Mouse (Mus musculus): Measurements from ENCODE around the gene St6galnac6. TPM values are rescaled to one million over a fixed set of nuclear protein-coding genes. Genes with fewer than 3 reads are reported as not detected.

St6galnac6 gene
- total and polyA plus RNA-seq, 2 experiments: 38.0 to 90.0 TPM

DNA sequence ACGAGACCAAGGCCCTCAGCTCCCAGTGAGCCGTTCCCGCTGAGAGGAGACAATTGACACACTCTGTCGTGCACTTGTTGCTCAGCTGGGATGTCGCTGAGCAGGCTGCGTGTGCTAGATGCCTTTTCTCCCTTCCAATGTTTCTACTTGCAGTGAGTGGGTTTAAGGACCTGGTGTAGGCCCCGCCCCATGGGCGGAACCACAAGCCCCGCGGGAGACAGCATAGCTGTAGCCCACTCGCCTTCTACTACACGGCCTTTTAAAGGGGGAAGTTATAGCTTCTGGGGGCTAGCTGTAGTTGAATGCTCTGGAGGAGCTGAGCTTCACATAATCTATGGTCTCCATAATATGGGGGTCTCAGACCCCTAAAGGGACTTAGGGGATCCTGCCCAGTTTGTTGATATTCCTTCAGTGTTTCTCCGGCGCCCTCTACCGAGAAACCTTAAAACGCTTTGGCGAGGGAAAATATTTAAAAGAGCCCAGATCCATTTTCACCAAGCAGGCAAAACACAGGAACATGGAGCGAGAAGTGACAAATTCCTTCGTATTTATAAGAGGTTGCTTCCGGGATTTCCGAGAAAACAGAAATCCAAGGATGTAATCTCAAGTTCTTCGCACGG is 11.2 kb downstream of the St6galnac6 start:
- peak; percentile 49 for DNase-seq (ENCODE audit: extremely low read depth, low read depth, low spot score)
- peak overlapping the region; percentile 57 for H3K27ac ChIP-seq (replicated peaks; ENCODE audit: insufficient read depth, low read depth, low read length)
- peaks cover 5% of the 10 kb centered on the region; the same call in 1 of the 2 replicates for H3K36me3 ChIP-seq (ENCODE audit: control insufficient read depth, insufficient read depth, low read length)
- H3K4me3 ChIP-seq (ENCODE audit: insufficient read depth, low read depth, low read length): peak overlapping the region; percentile 21
- H3K9ac ChIP-seq (ENCODE audit: low read depth, low read length): peak overlapping the region; percentile 48
- H3K27me3 ChIP-seq (ENCODE audit: control insufficient read depth, insufficient read depth, low read length): no peaks in the 10 kb centered on the region
- 13% methylated on average over 23 of the region's 23 CpGs for WGBS
- TF ChIP-seq POLR2A (IDR thresholded peaks at IDR 0.05; ENCODE audit: extremely low read depth, insufficient read depth, low read length) (0 out of 2 replicates have a peak, but pooled peaks have one; percentile 15), CTCF (IDR thresholded peaks at IDR 0.05; ENCODE audit: low read depth, low read length) (no peak)
- H3K4me1 ChIP-seq (ENCODE audit: control insufficient read depth, insufficient read depth, low read length): peaks cover 16% of the 10 kb centered on the region
- no peaks in the 10 kb centered on the region; the same call in 1 of the 2 replicates for H3K79me2 ChIP-seq (ENCODE audit: control insufficient read depth, insufficient read depth, low read length)

DNA sequence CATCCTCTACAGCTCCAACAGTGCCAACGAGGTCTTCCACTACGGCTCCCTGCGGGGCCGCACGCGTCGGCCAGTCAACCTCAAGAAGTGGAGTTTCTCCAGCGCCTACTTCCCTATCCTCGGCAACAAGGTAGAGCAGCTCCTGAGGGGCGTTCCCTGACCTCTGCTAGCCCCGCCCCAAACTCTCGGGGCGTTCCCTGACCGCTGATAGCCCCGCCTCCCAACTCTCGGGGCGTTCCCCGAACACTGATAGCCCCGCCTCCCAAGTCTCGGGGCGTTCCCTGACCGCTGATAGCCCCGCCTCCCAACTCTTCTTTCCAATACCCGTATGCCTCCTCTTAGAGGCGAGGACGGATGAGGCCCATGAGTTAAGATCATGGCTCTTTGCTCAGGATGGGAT is 12.8 kb downstream of the St6galnac6 start:
- H3K9ac ChIP-seq (ENCODE audit: low read depth, low read length): no peak overlapping the region
- DNase-seq (ENCODE audit: extremely low read depth, low read depth, low spot score): no peak
- TF ChIP-seq POLR2A (IDR thresholded peaks at IDR 0.05; ENCODE audit: extremely low read depth, insufficient read depth, low read length) (no peak), CTCF (IDR thresholded peaks at IDR 0.05; ENCODE audit: low read depth, low read length) (no peak)
- WGBS: 86% methylated on average over 26 of the region's 26 CpGs
- peaks cover 16% of the 10 kb centered on the region for H3K4me1 ChIP-seq (ENCODE audit: control insufficient read depth, insufficient read depth, low read length)
- no peaks in the 10 kb centered on the region; the same call in 1 of the 2 replicates for H3K79me2 ChIP-seq (ENCODE audit: control insufficient read depth, insufficient read depth, low read length)
- H3K36me3 ChIP-seq (ENCODE audit: control insufficient read depth, insufficient read depth, low read length): peaks cover 15% of the 10 kb centered on the region; the same call in 1 of the 2 replicates
- no peaks in the 10 kb centered on the region for H3K27me3 ChIP-seq (ENCODE audit: control insufficient read depth, insufficient read depth, low read length)
- no peak overlapping the region for H3K4me3 ChIP-seq (ENCODE audit: insufficient read depth, low read depth, low read length)
- H3K27ac ChIP-seq (replicated peaks; ENCODE audit: insufficient read depth, low read depth, low read length): no peak overlapping the region

DNA sequence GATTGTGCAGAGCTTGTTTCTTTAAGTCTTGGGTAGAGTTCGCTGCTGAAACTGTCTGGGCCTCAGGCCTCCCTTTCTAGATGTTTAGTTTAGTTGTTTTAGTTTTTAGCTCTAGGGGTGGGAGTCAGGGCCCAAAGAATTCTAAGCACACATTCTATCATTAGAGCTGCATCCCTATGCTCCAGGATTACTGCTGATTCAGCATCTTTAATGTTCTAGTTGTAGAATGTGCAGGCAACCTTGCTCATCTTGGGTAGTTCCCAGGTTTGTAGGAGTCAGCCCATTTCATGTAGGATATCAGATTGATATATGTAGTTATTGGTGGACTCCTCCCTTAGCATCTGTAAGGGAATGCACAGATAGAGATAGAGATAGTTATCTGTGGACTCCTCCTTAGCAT is 17.6 kb downstream of the St6galnac6 start:
- H3K27me3 ChIP-seq (ENCODE audit: control insufficient read depth, insufficient read depth, low read length): no peaks in the 10 kb centered on the region
- no peak overlapping the region for H3K27ac ChIP-seq (replicated peaks; ENCODE audit: insufficient read depth, low read depth, low read length)
- no peaks in the 10 kb centered on the region for H3K79me2 ChIP-seq (ENCODE audit: control insufficient read depth, insufficient read depth, low read length)
- no peak for DNase-seq (ENCODE audit: extremely low read depth, low read depth, low spot score)
- no peak overlapping the region for H3K9ac ChIP-seq (ENCODE audit: low read depth, low read length)
- H3K4me1 ChIP-seq (ENCODE audit: control insufficient read depth, insufficient read depth, low read length): 0 out of 2 replicates have a peak, but pooled peaks cover 3% of the 10 kb centered on the region
- WGBS: 97% methylated on average over 1 of the region's 1 CpGs
- peaks cover 18% of the 10 kb centered on the region; the same call in 1 of the 2 replicates for H3K36me3 ChIP-seq (ENCODE audit: control insufficient read depth, insufficient read depth, low read length)
- no peak overlapping the region for H3K4me3 ChIP-seq (ENCODE audit: insufficient read depth, low read depth, low read length)
- no peak for TF ChIP-seq POLR2A (IDR thresholded peaks at IDR 0.05; ENCODE audit: extremely low read depth, insufficient read depth, low read length)
- no peak for TF ChIP-seq CTCF (IDR thresholded peaks at IDR 0.05; ENCODE audit: low read depth, low read length)

DNA sequence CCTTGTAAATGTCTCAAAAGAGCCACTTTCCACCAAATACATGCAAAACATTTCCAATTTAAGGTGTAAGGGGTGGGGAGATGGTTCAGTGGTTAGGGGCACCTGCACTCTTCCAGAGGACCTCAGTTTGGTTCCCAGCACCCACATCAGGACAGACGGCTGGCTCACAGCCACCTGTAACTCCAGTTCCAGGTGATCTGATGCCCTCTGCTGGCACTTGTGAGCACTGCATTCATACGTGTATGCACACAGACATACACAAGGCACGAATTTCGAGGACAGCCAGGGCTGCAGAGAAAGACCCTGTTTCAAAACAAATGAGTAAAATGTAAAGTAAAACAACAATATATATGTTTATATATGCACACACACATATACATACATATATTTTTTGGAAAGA is 18.1 kb downstream of the St6galnac6 start:
- TF ChIP-seq POLR2A (IDR thresholded peaks at IDR 0.05; ENCODE audit: extremely low read depth, insufficient read depth, low read length) (no peak), CTCF (IDR thresholded peaks at IDR 0.05; ENCODE audit: low read depth, low read length) (peak; percentile 58)
- Histone ChIP-seq H3K36me3 (ENCODE audit: control insufficient read depth, insufficient read depth, low read length) (peaks cover 18% of the 10 kb centered on the region; the same call in 1 of the 2 replicates), H3K27me3 (ENCODE audit: control insufficient read depth, insufficient read depth, low read length) (no peaks in the 10 kb centered on the region), H3K9ac (ENCODE audit: low read depth, low read length) (no peak overlapping the region), H3K27ac (replicated peaks; ENCODE audit: insufficient read depth, low read depth, low read length) (no peak overlapping the region), H3K4me1 (ENCODE audit: control insufficient read depth, insufficient read depth, low read length) (0 out of 2 replicates have a peak, but pooled peaks cover 3% of the 10 kb centered on the region), H3K4me3 (ENCODE audit: insufficient read depth, low read depth, low read length) (no peak overlapping the region), H3K79me2 (ENCODE audit: control insufficient read depth, insufficient read depth, low read length) (no peaks in the 10 kb centered on the region)
- 98% methylated on average over 4 of the region's 4 CpGs for WGBS
- DNase-seq (ENCODE audit: extremely low read depth, low read depth, low spot score): no peak

DNA sequence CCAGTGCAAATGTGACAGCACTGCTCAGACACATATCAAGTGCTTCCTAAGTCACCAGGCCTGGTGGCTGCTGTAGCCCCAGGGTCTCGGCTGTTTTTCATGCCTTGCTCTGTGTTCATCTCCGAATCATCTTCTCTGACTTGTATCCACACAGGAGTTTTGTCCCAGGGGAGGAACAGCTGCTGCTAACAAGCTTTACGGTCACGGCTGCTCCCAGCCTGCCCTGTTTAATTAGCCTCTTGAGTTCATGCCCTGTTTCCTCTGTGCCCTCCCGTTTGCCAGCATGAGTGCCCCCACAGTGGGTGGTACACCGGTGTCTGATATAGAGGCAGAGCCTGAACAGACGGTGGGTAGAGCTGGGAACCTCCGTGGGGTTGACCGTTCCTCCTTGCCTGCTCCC is 18.5 kb downstream of the St6galnac6 start:
- Histone ChIP-seq H3K79me2 (ENCODE audit: control insufficient read depth, insufficient read depth, low read length) (no peaks in the 10 kb centered on the region), H3K36me3 (ENCODE audit: control insufficient read depth, insufficient read depth, low read length) (peaks cover 18% of the 10 kb centered on the region; the same call in 1 of the 2 replicates), H3K4me3 (ENCODE audit: insufficient read depth, low read depth, low read length) (no peak overlapping the region), H3K27ac (replicated peaks; ENCODE audit: insufficient read depth, low read depth, low read length) (no peak overlapping the region), H3K9ac (ENCODE audit: low read depth, low read length) (no peak overlapping the region), H3K4me1 (ENCODE audit: control insufficient read depth, insufficient read depth, low read length) (0 out of 2 replicates have a peak, but pooled peaks cover 3% of the 10 kb centered on the region), H3K27me3 (ENCODE audit: control insufficient read depth, insufficient read depth, low read length) (no peaks in the 10 kb centered on the region)
- 94% methylated on average over 9 of the region's 9 CpGs for WGBS
- TF ChIP-seq POLR2A (IDR thresholded peaks at IDR 0.05; ENCODE audit: extremely low read depth, insufficient read depth, low read length) (no peak), CTCF (IDR thresholded peaks at IDR 0.05; ENCODE audit: low read depth, low read length) (no peak)
- DNase-seq (ENCODE audit: extremely low read depth, low read depth, low spot score): no peak

Data from liver, adult 2 months (tissue).